Mouse (Mus musculus): ENCODE results near the gene Apon. TPM values are rescaled to one million over a fixed set of nuclear protein-coding genes. Genes with fewer than 3 reads are reported as not detected.

Gene Apon
- polyA plus RNA-seq, 1 experiment from 2014 or later = 0.27 TPM

GRCm38 (mm10) chr10:128228009-128228408 is 25.9 kb upstream of the Apon start:
- no peaks in the 10 kb centered on the region for H3K27me3 ChIP-seq (ENCODE audit: control insufficient read depth, insufficient read depth, low read length)
- ATAC-seq (ENCODE audit: insufficient number of reproducible peaks, insufficient read depth, low FRiP score, low read depth) = no peak
- H3K27ac ChIP-seq (ENCODE audit: low read length) = no peak overlapping the region
- H3K4me2 ChIP-seq (replicated peaks; ENCODE audit: low read depth, low read length) = no peak overlapping the region
- WGBS = 90% methylated on average over 8 of the region's 8 CpGs
- no peak overlapping the region for H3K9ac ChIP-seq (replicated peaks; ENCODE audit: low read depth, low read length)
- H3K4me3 ChIP-seq (ENCODE audit: low read depth, low read length) = no peak overlapping the region
- no peaks in the 10 kb centered on the region for H3K9me3 ChIP-seq (ENCODE audit: control insufficient read depth, low read depth, low read length)
- H3K36me3 ChIP-seq (ENCODE audit: control insufficient read depth, insufficient read depth, low read length) = no peaks in the 10 kb centered on the region
- H3K4me1 ChIP-seq (ENCODE audit: control insufficient read depth, insufficient read depth, low read length) = 0 out of 2 replicates have a peak, but pooled peaks cover 4% of the 10 kb centered on the region

DNA sequence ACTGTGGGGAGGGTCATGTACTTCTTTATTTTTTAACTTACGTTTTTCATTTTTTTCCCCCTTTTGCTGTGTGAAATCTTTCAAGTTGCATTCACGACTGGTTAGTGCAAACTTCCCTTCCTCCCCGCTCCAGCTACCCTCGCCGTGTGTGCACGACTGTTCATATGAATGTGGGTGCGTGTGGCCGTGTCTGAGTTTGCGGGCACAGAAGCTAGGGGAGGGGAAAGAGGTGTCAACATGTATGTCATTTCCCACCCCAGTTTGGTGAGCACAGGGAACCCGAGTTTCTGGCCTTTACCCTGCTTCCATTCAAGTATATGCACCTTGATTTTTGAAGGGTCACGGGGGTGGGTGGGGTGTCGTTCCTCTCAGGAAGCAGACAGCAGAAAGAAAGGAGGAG is 23.3 kb upstream of the Apon start:
- Histone ChIP-seq H3K4me2 (replicated peaks; ENCODE audit: low read depth, low read length) (no peak overlapping the region), H3K27ac (ENCODE audit: low read length) (no peak overlapping the region), H3K9me3 (ENCODE audit: control insufficient read depth, low read depth, low read length) (no peaks in the 10 kb centered on the region), H3K36me3 (ENCODE audit: control insufficient read depth, insufficient read depth, low read length) (no peaks in the 10 kb centered on the region), H3K9ac (replicated peaks; ENCODE audit: low read depth, low read length) (no peak overlapping the region), H3K27me3 (ENCODE audit: control insufficient read depth, insufficient read depth, low read length) (no peaks in the 10 kb centered on the region), H3K4me1 (ENCODE audit: control insufficient read depth, insufficient read depth, low read length) (0 out of 2 replicates have a peak, but pooled peaks cover 4% of the 10 kb centered on the region), H3K4me3 (ENCODE audit: low read depth, low read length) (no peak overlapping the region)
- no peak for ATAC-seq (ENCODE audit: insufficient number of reproducible peaks, insufficient read depth, low FRiP score, low read depth)
- 75% methylated on average over 12 of the region's 12 CpGs for WGBS

DNA sequence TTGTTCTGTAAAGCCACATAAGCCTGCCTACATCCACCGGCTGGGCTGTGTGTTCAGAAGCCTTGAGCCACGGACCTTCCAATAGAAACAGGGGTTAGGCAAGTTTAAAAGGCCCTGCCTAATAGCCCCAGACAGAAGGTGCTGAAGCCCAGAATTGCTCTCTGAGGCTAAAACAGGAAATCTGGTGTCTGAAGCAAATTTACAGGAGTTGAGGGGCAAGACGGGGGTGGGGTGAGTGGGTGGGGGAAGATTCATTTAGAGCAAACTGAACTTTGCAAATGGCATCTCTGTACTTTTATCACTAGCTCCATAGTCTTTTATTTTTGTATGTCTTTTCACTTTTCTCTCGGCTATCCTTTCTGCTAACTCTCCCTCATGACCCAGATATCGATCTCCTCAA is 22.8 kb upstream of the Apon start:
- no peak for ATAC-seq (ENCODE audit: insufficient number of reproducible peaks, insufficient read depth, low FRiP score, low read depth)
- H3K4me2 ChIP-seq (replicated peaks; ENCODE audit: low read depth, low read length) = peak overlapping the region; percentile 82
- H3K9me3 ChIP-seq (ENCODE audit: control insufficient read depth, low read depth, low read length) = no peaks in the 10 kb centered on the region
- H3K4me1 ChIP-seq (ENCODE audit: control insufficient read depth, insufficient read depth, low read length) = 0 out of 2 replicates have a peak, but pooled peaks cover 4% of the 10 kb centered on the region
- H3K27me3 ChIP-seq (ENCODE audit: control insufficient read depth, insufficient read depth, low read length) = no peaks in the 10 kb centered on the region
- WGBS = 8% methylated on average over 5 of the region's 5 CpGs
- peak overlapping the region; percentile 14; the same call in 1 of the 2 replicates for H3K9ac ChIP-seq (replicated peaks; ENCODE audit: low read depth, low read length)
- H3K27ac ChIP-seq (ENCODE audit: low read length) = peak overlapping the region; percentile 94; the same call in 1 of the 2 replicates
- no peaks in the 10 kb centered on the region for H3K36me3 ChIP-seq (ENCODE audit: control insufficient read depth, insufficient read depth, low read length)
- H3K4me3 ChIP-seq (ENCODE audit: low read depth, low read length) = peak overlapping the region; percentile 80

DNA sequence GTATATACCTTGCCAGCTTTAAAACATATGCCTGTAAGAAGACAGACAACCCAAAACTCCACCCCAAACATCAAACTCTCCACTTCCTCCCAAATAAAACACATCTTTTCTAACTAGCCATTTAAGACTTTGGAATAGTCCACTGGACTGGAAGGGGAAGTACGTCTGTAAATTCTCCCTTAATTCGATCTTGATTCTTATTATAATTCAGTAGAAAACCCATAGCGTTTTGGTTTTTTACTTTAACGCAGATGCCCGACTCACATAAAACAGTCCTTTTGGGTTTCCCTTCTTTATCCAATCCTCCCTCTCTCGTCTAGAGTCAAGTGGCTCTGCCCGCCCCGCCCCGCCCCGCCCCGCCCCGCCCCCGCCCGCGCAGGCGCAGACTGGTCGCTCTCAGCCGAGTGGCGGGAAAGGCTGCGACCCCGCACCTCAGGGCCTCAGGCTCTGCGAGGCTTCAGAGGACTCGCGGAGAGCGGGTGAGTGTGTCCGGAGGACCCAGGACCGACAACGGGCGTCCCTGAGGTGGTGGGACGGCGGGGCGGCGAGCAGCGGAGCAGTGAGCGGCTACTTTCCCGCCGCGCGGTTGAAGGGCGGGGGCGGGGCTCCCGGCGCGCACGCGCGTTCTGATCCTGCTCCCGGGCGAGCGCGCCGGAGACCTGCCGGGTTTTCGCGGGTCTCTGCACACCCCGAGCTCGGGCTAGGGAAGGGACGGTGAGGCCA is 22.0 kb upstream of the Apon start, which contains the start of gene Timeless:
Timeless (plus strand) TSS at position 369 of the 723 bp plus-strand sequence.
- Histone ChIP-seq H3K27ac (ENCODE audit: low read length) (peak within 1 kb of the TSS; percentile 94), H3K4me2 (replicated peaks; ENCODE audit: low read depth, low read length) (peak within 1 kb of the TSS; percentile 82), H3K9me3 (ENCODE audit: control insufficient read depth, low read depth, low read length) (no peaks in the 10 kb centered on the region), H3K4me3 (ENCODE audit: low read depth, low read length) (peak within 1 kb of the TSS; percentile 80), H3K36me3 (ENCODE audit: control insufficient read depth, insufficient read depth, low read length) (no peaks in the 10 kb centered on the region), H3K9ac (replicated peaks; ENCODE audit: low read depth, low read length) (peak within 1 kb of the TSS; percentile 83), H3K27me3 (ENCODE audit: control insufficient read depth, insufficient read depth, low read length) (no peaks in the 10 kb centered on the region), H3K4me1 (ENCODE audit: control insufficient read depth, insufficient read depth, low read length) (0 out of 2 replicates have a peak, but pooled peaks cover 4% of the 10 kb centered on the region)
- whole genome bisulfite sequencing = under 1% methylated on average over 57 of the region's 58 CpGs
- peak; percentile 91 for ATAC-seq (ENCODE audit: insufficient number of reproducible peaks, insufficient read depth, low FRiP score, low read depth)

DNA sequence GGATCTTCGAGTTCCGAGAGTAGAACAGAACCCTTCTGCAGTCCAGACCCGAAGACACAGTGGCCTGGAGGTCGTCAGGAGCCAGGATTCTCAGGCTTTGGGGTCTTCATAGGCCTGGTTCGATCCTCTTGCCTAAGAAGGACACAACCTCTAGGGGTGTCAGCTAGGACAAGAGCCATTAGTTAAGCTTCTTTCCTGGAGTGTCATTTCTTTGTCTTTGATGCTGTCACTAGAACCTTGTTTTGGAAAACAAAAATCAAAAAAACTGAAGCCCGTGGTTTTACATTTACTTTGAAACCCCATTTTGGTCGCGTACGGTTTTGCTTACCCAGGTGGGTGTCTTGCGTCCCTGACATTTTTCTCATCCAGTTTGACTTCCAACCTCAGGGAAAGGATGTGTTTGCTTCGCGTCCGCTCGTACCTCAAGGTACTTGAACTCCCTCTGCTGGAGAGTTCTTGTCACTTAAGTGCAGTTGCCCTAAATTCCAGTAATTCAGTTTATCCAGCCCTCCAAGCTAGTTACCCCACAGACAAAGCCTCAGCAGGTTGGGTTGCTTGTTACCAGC is 21.4 kb upstream of the Apon start:
- Histone ChIP-seq H3K27ac (ENCODE audit: low read length) (peak overlapping the region; percentile 94), H3K4me1 (ENCODE audit: control insufficient read depth, insufficient read depth, low read length) (0 out of 2 replicates have a peak, but pooled peaks cover 4% of the 10 kb centered on the region), H3K36me3 (ENCODE audit: control insufficient read depth, insufficient read depth, low read length) (no peaks in the 10 kb centered on the region), H3K27me3 (ENCODE audit: control insufficient read depth, insufficient read depth, low read length) (no peaks in the 10 kb centered on the region), H3K4me2 (replicated peaks; ENCODE audit: low read depth, low read length) (peak overlapping the region; percentile 82), H3K4me3 (ENCODE audit: low read depth, low read length) (peak overlapping the region; percentile 80), H3K9me3 (ENCODE audit: control insufficient read depth, low read depth, low read length) (no peaks in the 10 kb centered on the region), H3K9ac (replicated peaks; ENCODE audit: low read depth, low read length) (peak overlapping the region; percentile 83)
- 0 out of 2 replicates have a peak, but pooled peaks have one; percentile 21 for ATAC-seq (ENCODE audit: insufficient number of reproducible peaks, insufficient read depth, low FRiP score, low read depth)
- WGBS = under 1% methylated on average over 14 of the region's 14 CpGs

- peak overlapping the region; percentile 30; the same call in 1 of the 2 replicates for H3K9ac ChIP-seq (replicated peaks; ENCODE audit: low read depth, low read length)
- H3K4me2 ChIP-seq (replicated peaks; ENCODE audit: low read depth, low read length) = no peak overlapping the region
- WGBS = 63% methylated on average over 4 of the region's 4 CpGs
- no peak overlapping the region for H3K27ac ChIP-seq (ENCODE audit: low read length)
- 0 out of 2 replicates have a peak, but pooled peaks cover under 1% of the 10 kb centered on the region for H3K4me1 ChIP-seq (ENCODE audit: control insufficient read depth, insufficient read depth, low read length)
- no peaks in the 10 kb centered on the region for H3K9me3 ChIP-seq (ENCODE audit: control insufficient read depth, low read depth, low read length)
- peaks cover 6% of the 10 kb centered on the region for H3K36me3 ChIP-seq (ENCODE audit: control insufficient read depth, insufficient read depth, low read length)
- ATAC-seq (ENCODE audit: insufficient number of reproducible peaks, insufficient read depth, low FRiP score, low read depth) = no peak
- no peaks in the 10 kb centered on the region for H3K27me3 ChIP-seq (ENCODE audit: control insufficient read depth, insufficient read depth, low read length)
- no peak overlapping the region for H3K4me3 ChIP-seq (ENCODE audit: low read depth, low read length)
Observed at GRCm38 (mm10) chr10:128236321-128236720, 17.6 kb upstream of the Apon start.

DNA sequence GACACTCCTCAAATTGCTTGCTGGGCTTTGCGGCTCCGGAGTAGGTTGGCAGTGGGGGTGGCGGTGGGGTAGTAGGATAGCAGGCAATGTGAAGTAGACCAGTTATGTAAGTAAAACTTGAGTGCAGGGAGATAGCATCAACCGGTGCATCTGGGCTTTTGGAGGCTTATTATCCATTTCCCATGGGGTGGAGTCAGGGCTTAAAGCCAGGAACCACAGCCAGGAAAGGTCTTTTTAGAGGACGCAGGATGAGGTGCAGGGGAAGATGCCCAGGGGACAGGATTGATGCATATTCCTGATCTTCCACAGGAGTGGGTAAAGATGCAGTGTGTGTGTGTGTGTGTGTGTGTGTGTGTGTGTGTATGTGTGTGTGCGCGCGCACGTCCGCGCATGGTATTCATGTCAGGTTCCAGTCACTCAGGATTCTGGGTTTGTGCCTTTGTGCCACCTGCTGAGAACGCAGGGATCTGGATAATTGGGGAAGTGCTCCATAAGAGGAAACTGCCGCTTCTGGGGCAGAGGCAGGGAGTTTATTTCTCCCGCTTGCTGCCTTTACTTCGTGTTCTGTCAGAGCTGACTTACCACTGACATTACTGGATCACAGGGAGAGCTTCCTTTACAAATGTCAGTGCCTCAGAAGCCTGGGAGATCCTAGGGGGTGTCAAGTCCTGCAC is 16.0 kb upstream of the Apon start:
- no peak overlapping the region for H3K27ac ChIP-seq (ENCODE audit: low read length)
- H3K4me3 ChIP-seq (ENCODE audit: low read depth, low read length) = no peak overlapping the region
- ATAC-seq (ENCODE audit: insufficient number of reproducible peaks, insufficient read depth, low FRiP score, low read depth) = no peak
- 80% methylated on average over 15 of the region's 15 CpGs for WGBS
- no peak overlapping the region for H3K4me2 ChIP-seq (replicated peaks; ENCODE audit: low read depth, low read length)
- no peak overlapping the region for H3K9ac ChIP-seq (replicated peaks; ENCODE audit: low read depth, low read length)
- no peaks in the 10 kb centered on the region for H3K4me1 ChIP-seq (ENCODE audit: control insufficient read depth, insufficient read depth, low read length)
- H3K27me3 ChIP-seq (ENCODE audit: control insufficient read depth, insufficient read depth, low read length) = no peaks in the 10 kb centered on the region
- H3K9me3 ChIP-seq (ENCODE audit: control insufficient read depth, low read depth, low read length) = no peaks in the 10 kb centered on the region
- peaks cover 6% of the 10 kb centered on the region for H3K36me3 ChIP-seq (ENCODE audit: control insufficient read depth, insufficient read depth, low read length)

DNA sequence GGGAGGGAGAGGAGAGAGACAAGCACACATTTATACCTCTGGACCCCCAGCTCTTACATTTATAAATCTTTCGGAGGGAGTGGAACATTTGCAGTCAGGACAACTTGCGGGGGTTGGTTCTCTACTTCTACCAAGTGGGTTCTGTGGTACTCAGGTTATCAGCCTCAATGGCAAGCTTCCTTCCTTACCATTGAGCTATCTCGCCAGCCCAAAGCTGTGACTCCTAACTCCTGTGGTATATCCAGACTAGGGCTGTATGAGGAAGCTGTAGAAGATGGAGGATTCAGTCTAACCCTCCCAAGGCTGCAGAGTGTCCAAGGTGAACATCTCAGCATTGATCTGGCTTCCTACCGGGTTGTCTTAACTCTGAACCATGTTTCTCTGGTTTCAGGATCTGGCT is 14.8 kb upstream of the Apon start:
- WGBS = 91% methylated on average over 4 of the region's 4 CpGs
- no peak overlapping the region for H3K4me2 ChIP-seq (replicated peaks; ENCODE audit: low read depth, low read length)
- no peak for ATAC-seq (ENCODE audit: insufficient number of reproducible peaks, insufficient read depth, low FRiP score, low read depth)
- H3K9ac ChIP-seq (replicated peaks; ENCODE audit: low read depth, low read length) = no peak overlapping the region
- H3K27ac ChIP-seq (ENCODE audit: low read length) = no peak overlapping the region
- H3K9me3 ChIP-seq (ENCODE audit: control insufficient read depth, low read depth, low read length) = no peaks in the 10 kb centered on the region
- H3K4me3 ChIP-seq (ENCODE audit: low read depth, low read length) = no peak overlapping the region
- no peaks in the 10 kb centered on the region for H3K4me1 ChIP-seq (ENCODE audit: control insufficient read depth, insufficient read depth, low read length)
- H3K36me3 ChIP-seq (ENCODE audit: control insufficient read depth, insufficient read depth, low read length) = peaks cover 15% of the 10 kb centered on the region
- H3K27me3 ChIP-seq (ENCODE audit: control insufficient read depth, insufficient read depth, low read length) = no peaks in the 10 kb centered on the region

All from stomach, embryonic 14.5 days (tissue).